Mouse (Mus musculus) limb, embryonic 14.5 days (tissue): Measurements from ENCODE around the gene Ssbp3. TPM values are rescaled to one million over a fixed set of nuclear protein-coding genes. Genes with fewer than 3 reads are reported as not detected.

Experiments used
- ATAC-seq: fragments of 200-750 bp; cut with Nextera tagmentation; 2 replicates; pipeline ENCODE4 v1.8.0; 2017; ENCODE audit warnings: low read depth, moderate number of reproducible peaks, moderate TSS enrichment; ENCODE audit not compliant: low FRiP score
- DNase-seq: peaks from one replicate; pipeline ENCODE4 v3.0.0-alpha.2; 2015; ENCODE audit warnings: low spot score
- H3K27ac ChIP-seq: fragments of 300-500 bp; sonication (generic); replicated peaks from 2 replicates; pipeline ENCODE4 v1.5.1; 2014; ENCODE audit warnings: low read depth, mild to moderate bottlenecking, low read length, moderate library complexity, mixed read lengths
- H3K27me3 ChIP-seq: fragments of 300-500 bp; sonication (generic); 2 replicates; pipeline ENCODE4 v1.6.1; 2014; ENCODE audit warnings: low read length, mixed read lengths; ENCODE audit not compliant: control insufficient read depth, insufficient read depth
- H3K36me3 ChIP-seq: fragments of 300-500 bp; sonication (generic); 2 replicates; pipeline ENCODE4 v1.6.1; 2014; ENCODE audit warnings: mild to moderate bottlenecking, low read length, moderate library complexity, mixed read lengths; ENCODE audit not compliant: control insufficient read depth, insufficient read depth
- H3K4me1 ChIP-seq: fragments of 300-500 bp; sonication (generic); 2 replicates; pipeline ENCODE4 v1.6.1; 2014; ENCODE audit warnings: antibody characterized with exemption, low read length, mixed read lengths; ENCODE audit not compliant: control insufficient read depth, insufficient read depth
- H3K4me2 ChIP-seq: fragments of 300-500 bp; sonication (generic); replicated peaks from 2 replicates; pipeline ENCODE4 v1.6.1; 2014; ENCODE audit warnings: low read depth, mild to moderate bottlenecking, low read length, moderate library complexity; ENCODE audit not compliant: severe bottlenecking
- H3K4me3 ChIP-seq: fragments of 300-500 bp; sonication (generic); replicated peaks from 2 replicates; pipeline ENCODE4 v1.5.1; 2014; ENCODE audit warnings: low read length
- H3K9ac ChIP-seq: fragments of 300-500 bp; sonication (generic); 2 replicates; pipeline ENCODE4 v1.6.1; 2014; ENCODE audit warnings: mild to moderate bottlenecking, low read depth, low read length, moderate library complexity; ENCODE audit not compliant: severe bottlenecking
- H3K9me3 ChIP-seq: fragments of 300-500 bp; sonication (generic); 2 replicates; pipeline ENCODE4 v1.6.1; 2016; ENCODE audit warnings: low read length; ENCODE audit not compliant: control insufficient read depth
- POLR2A ChIP-seq: fragments of 200-500 bp; IDR thresholded peaks from 2 replicates; pipeline ENCODE4 v1.8.0; 2012; ENCODE audit warnings: inconsistent platforms, mild to moderate bottlenecking, moderate library complexity, borderline replicate concordance; ENCODE audit not compliant: insufficient read depth, insufficient read length; ENCODE audit errors: extremely low read depth
- WGBS: fragments of 180-500 bp; shearing (Covaris S2); extraction: QIAGEN DNeasy Blood & Tissue Kit; methylation state at CpG from one replicate; pipeline ENCODE4 v1.1.7; 2014; 5-methylcytosine and 5-hydroxymethylcytosine counted together
- polyA plus RNA-seq, 2 experiments: library from polyadenylated mRNA; depleted of rRNA in 1 of 2; stranded (reverse) in 1 of 2; unstranded in 1 of 2; fragments of >200 nt; fragmentation: Nextera tagmentation in 1 of 2; extraction: Ambion mirVana in 1 of 2; gene quantifications; 2 replicates each; pipeline versions ENCODE4 v1.2.1 to v1.2.3; 2012 to 2014

The Ssbp3 gene
- polyA plus RNA-seq, 2 experiments, result 94.3 to 191 TPM

DNA sequence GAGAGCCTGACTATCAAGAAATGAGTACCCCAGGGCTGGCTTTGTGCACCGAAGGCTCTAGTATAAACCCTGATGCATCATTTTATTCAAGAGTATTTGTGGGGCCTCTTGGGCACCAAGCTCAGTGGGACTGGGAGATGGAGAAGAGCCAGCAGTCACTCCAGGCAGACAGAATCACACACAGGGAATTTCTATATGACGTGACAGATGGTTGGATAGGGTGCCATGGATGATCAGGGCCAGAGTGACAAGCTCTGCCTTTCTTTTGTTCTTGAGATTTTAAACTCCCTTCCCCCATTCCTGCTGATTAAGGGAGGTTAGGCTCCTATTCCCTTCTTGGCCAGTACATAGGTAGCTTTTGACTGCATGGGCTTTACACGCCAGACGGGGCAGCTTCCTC lies 74.8 kb downstream of the Ssbp3 start:
- H3K36me3 ChIP-seq, result no peaks in the 10 kb centered on the region
- no peak overlapping the region for H3K9ac ChIP-seq
- H3K27me3 ChIP-seq, result no peaks in the 10 kb centered on the region
- TF ChIP-seq POLR2A, result no peak
- H3K4me3 ChIP-seq, result no peak overlapping the region
- no peak overlapping the region for H3K4me2 ChIP-seq
- WGBS, result 70% methylated on average over 4 of the region's 4 CpGs
- no peak overlapping the region for H3K27ac ChIP-seq
- ATAC-seq (no peak), DNase-seq (no peak)
- H3K4me1 ChIP-seq, result peaks cover 83% of the 10 kb centered on the region
- H3K9me3 ChIP-seq, result no peaks in the 10 kb centered on the region

DNA sequence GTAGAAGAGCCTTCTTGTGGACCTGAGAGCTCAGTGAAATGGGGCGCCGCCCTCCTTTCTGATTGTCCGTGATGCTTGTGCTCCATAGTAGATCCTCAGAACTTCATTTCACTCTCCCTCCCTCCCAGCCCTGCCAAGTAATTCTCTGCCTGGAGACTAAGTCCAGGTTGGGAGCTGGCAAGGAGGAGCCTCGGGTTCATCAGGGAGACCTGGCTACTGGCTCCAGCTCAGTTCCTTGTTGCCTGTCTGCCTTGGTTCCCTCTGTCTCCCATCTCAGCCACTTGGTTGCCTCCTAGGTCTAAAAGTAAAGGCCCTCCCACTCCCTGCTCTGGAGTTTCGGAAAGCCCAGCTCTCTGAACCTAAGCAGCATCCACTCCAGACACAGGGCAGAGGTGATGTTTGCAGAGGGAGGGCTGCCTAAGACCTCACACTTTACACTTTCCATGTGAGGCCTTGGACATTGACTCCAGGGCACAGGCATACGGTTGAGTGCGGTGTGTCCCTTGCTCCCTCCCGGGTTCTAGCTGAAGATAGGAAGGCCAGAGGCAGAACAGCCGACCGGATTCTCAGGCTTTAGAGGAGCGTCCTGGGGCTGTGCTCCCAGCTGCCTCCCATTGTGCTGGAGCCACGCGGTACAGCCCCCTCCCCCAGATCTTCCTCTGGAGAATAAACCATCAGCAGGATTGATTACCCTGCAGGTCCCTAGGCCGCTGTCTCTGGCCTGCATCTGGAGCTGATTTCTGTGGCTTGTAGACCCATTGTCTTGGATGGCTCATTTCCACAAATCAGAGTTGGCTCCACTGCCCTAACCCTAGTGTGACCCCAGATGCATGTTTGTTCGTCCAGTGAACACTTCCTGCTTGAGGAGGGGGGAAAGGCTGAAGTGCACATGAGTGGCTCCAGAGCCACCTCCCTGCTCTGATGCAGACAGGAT lies 75.7 kb downstream of the Ssbp3 start:
- no peak for TF ChIP-seq POLR2A
- Histone ChIP-seq H3K36me3 (0 out of 2 replicates have a peak, but pooled peaks cover 2% of the 10 kb centered on the region), H3K4me3 (no peak overlapping the region), H3K27ac (peak overlapping the region; percentile 33; the same call in 1 of the 2 replicates), H3K4me1 (peaks cover 76% of the 10 kb centered on the region), H3K27me3 (no peaks in the 10 kb centered on the region), H3K4me2 (no peak overlapping the region), H3K9me3 (no peaks in the 10 kb centered on the region), H3K9ac (peak overlapping the region; percentile 29; the same call in 1 of the 2 replicates)
- ATAC-seq (no peak), DNase-seq (no peak)
- 33% methylated on average over 13 of the region's 15 CpGs for WGBS

DNA sequence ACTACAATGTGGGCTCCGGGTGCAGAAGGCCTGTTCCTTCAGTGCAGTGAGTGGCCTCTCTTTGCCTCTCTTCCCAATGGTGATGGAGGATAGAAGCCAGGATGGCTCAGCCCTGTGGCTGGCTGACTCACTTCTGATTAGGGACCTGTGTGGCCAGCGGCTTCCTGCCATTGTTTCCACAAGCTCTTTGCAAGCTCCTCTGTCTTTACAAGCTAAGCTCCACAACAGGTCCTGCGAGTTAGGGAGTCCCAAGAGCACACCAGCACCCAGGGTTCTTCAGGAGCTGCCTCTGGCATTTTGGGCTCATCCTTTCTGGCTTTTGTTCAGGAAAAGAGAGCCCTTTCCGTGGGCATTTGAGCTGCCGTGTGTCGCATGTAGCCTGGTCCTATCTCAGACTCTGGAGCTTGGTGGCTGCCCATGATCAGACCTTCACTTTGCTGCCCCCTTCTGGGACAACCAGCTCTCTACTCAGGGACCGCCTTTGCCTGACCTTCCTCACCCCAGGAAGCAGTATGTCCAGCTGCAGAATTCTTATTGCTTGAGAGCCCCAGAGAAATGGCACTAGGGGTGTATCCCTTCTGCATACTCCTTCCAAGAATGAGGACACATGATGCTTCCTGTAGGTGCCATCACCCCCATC lies 77.3 kb downstream of the Ssbp3 start:
- 0 out of 2 replicates have a peak, but pooled peaks cover 5% of the 10 kb centered on the region for H3K36me3 ChIP-seq
- peak; percentile 64 for DNase-seq
- TF ChIP-seq POLR2A, result no peak
- no peak overlapping the region for H3K9ac ChIP-seq
- H3K27ac ChIP-seq, result peak overlapping the region; percentile 43; the same call in 1 of the 2 replicates
- H3K27me3 ChIP-seq, result no peaks in the 10 kb centered on the region
- peaks cover 60% of the 10 kb centered on the region for H3K4me1 ChIP-seq
- H3K4me3 ChIP-seq, result no peak overlapping the region
- no peak for ATAC-seq
- no peaks in the 10 kb centered on the region for H3K9me3 ChIP-seq
- WGBS, result 29% methylated on average over 7 of the region's 7 CpGs
- no peak overlapping the region for H3K4me2 ChIP-seq

DNA sequence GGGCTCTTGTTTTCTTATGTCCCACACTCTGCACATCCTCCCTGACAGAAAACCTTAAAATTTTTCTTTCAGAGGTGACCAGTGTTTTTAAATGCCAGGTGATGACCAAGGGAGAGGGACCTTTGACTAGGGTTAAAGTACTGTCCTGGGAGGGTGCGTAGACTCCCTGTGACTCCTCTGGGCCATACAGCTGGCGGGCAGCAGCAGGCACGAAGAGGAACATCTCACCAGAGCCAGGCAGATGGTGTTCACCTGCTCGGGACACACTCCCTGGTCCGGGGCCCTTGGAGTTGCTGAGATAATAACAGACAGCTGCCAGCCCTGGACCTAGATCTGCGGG lies 78.4 kb downstream of the Ssbp3 start:
- 0 out of 2 replicates have a peak, but pooled peaks cover 5% of the 10 kb centered on the region for H3K36me3 ChIP-seq
- no peaks in the 10 kb centered on the region for H3K9me3 ChIP-seq
- H3K4me1 ChIP-seq, result peaks cover 54% of the 10 kb centered on the region
- no peak overlapping the region for H3K9ac ChIP-seq
- 44% methylated on average over 6 of the region's 6 CpGs for WGBS
- DNase-seq, result no peak
- H3K27ac ChIP-seq, result 0 out of 2 replicates have a peak overlapping the region, but pooled peaks have one; percentile 33
- ATAC-seq, result no peak
- H3K4me2 ChIP-seq, result no peak overlapping the region
- no peak overlapping the region for H3K4me3 ChIP-seq
- TF ChIP-seq POLR2A, result no peak
- H3K27me3 ChIP-seq, result no peaks in the 10 kb centered on the region

DNA sequence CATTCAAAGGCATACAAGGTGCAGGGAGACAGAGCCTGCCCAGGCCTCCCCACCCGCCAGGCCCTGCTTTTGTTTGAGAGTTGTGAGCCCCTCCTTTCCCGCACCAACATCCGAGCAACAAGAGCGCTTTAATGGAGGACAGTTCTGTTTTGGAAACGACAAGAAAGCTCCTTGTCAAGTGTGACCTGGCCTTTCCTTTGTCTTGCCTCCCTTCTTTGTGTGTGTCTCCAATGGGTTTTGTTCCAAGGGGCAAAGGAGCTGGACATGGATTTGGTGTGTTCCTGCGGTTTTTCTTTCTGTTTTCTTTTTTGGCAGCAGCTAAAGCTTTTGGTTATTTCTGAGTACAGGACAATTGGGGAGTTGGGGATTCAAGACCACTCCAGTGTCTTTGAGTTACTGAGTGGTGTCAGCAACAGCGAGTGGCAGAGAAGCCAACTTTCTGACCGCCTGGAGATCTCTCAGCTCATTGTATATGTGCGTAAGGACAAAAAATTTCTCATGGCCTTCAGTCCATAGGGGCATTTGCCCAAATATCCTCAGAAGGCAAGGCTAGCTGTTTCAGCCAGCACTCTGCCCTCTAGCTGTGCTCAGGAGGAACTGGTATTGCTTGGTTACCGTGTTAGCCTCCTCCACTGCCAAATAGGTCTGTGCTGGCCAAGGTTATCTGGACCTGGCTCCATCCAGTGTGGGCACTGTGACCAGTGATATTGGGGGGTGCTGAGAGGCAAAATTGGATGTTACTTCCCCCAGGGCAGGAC lies 78.9 kb downstream of the Ssbp3 start:
- 0 out of 2 replicates have a peak, but pooled peaks cover 5% of the 10 kb centered on the region for H3K36me3 ChIP-seq
- H3K4me1 ChIP-seq, result peaks cover 51% of the 10 kb centered on the region
- H3K4me2 ChIP-seq, result no peak overlapping the region
- H3K27ac ChIP-seq, result 0 out of 2 replicates have a peak overlapping the region, but pooled peaks have one; percentile 33
- H3K27me3 ChIP-seq, result no peaks in the 10 kb centered on the region
- ATAC-seq (no peak), DNase-seq (no peak)
- TF ChIP-seq POLR2A, result no peak
- no peaks in the 10 kb centered on the region for H3K9me3 ChIP-seq
- no peak overlapping the region for H3K9ac ChIP-seq
- no peak overlapping the region for H3K4me3 ChIP-seq
- WGBS, result 62% methylated on average over 10 of the region's 10 CpGs
